Mouse (Mus musculus): ENCODE measurements around the gene Gpr176.
A peak's percentile ranks its signal among the peaks of the same experiment; 100 is the strongest.

Gene Gpr176

GRCm38 (mm10) chr2:118372901-118373571 is at the start of gene Gpr176:
Gene Gpr176 (minus strand): TSS chr2:118373419.
- peak; percentile 61 for DNase-seq (ENCODE audit: extremely low spot score)

- no peak for DNase-seq (ENCODE audit: extremely low spot score)
These were observed 49.2 kb upstream of the Gpr176 start for GRCm38 (mm10) chr2:118422385-118422784.

GRCm38 (mm10) chr2:118421951-118422350 is 48.7 kb upstream of the Gpr176 start:
- DNase-seq (ENCODE audit: extremely low spot score), result no peak

- no peak for DNase-seq (ENCODE audit: extremely low spot score)
These were observed 44.9 kb upstream of the Gpr176 start for GRCm38 (mm10) chr2:118418076-118418475.

GRCm38 (mm10) chr2:118415601-118416355 is 42.6 kb upstream of the Gpr176 start:
- DNase-seq (ENCODE audit: extremely low spot score), result no peak

GRCm38 (mm10) chr2:118412821-118413220 is 39.6 kb upstream of the Gpr176 start:
- no peak for DNase-seq (ENCODE audit: extremely low spot score)

GRCm38 (mm10) chr2:118408336-118408895 is 35.2 kb upstream of the Gpr176 start:
- DNase-seq (ENCODE audit: extremely low spot score), result no peak

GRCm38 (mm10) chr2:118406811-118407210 is 33.6 kb upstream of the Gpr176 start:
- DNase-seq (ENCODE audit: extremely low spot score), result no peak

- no peak for DNase-seq (ENCODE audit: extremely low spot score)
These were observed 32.3 kb upstream of the Gpr176 start for GRCm38 (mm10) chr2:118405568-118405967.

- DNase-seq (ENCODE audit: extremely low spot score), result no peak
These were observed 31.1 kb upstream of the Gpr176 start for GRCm38 (mm10) chr2:118404336-118404735.

- DNase-seq (ENCODE audit: extremely low spot score), result no peak
These were observed 28.9 kb upstream of the Gpr176 start for GRCm38 (mm10) chr2:118401834-118402727.

- no peak for DNase-seq (ENCODE audit: extremely low spot score)
These were observed 26.5 kb upstream of the Gpr176 start for GRCm38 (mm10) chr2:118399751-118400150.

GRCm38 (mm10) chr2:118391201-118391600 is 18.0 kb upstream of the Gpr176 start:
- DNase-seq (ENCODE audit: extremely low spot score), result no peak

GRCm38 (mm10) chr2:118390072-118390471 is 16.9 kb upstream of the Gpr176 start:
- no peak for DNase-seq (ENCODE audit: extremely low spot score)

GRCm38 (mm10) chr2:118389569-118389968 is 16.4 kb upstream of the Gpr176 start:
- DNase-seq (ENCODE audit: extremely low spot score), result no peak

- DNase-seq (ENCODE audit: extremely low spot score), result peak; percentile 99
These were observed 15.4 kb upstream of the Gpr176 start, which contains the start of gene Eif2ak4 for GRCm38 (mm10) chr2:118388341-118389335. Gene Eif2ak4 (plus strand): TSS chr2:118388618.

- DNase-seq (ENCODE audit: extremely low spot score), result no peak
These were observed 10.2 kb upstream of the Gpr176 start for GRCm38 (mm10) chr2:118383387-118383786.

- no peak for DNase-seq (ENCODE audit: extremely low spot score)
These were observed 6.5 kb upstream of the Gpr176 start for GRCm38 (mm10) chr2:118379756-118380155.

- no peak for DNase-seq (ENCODE audit: extremely low spot score)
These were observed 2.7 kb upstream of the Gpr176 start for GRCm38 (mm10) chr2:118375931-118376330.

GRCm38 (mm10) chr2:118375522-118375921 is 2.3 kb upstream of the Gpr176 start:
- DNase-seq (ENCODE audit: extremely low spot score), result no peak
